Mouse (Mus musculus) cerebral cortex, adult 2 months (tissue): ENCODE data around the gene Chmp4b.

Experiments used
- WGBS: fragments of 180-500 bp; shearing (Covaris S2); methylation state at CpG from one replicate; pipeline ENCODE4 v1.1.7; 2018; 5-methylcytosine and 5-hydroxymethylcytosine counted together

Chmp4b gene

DNA sequence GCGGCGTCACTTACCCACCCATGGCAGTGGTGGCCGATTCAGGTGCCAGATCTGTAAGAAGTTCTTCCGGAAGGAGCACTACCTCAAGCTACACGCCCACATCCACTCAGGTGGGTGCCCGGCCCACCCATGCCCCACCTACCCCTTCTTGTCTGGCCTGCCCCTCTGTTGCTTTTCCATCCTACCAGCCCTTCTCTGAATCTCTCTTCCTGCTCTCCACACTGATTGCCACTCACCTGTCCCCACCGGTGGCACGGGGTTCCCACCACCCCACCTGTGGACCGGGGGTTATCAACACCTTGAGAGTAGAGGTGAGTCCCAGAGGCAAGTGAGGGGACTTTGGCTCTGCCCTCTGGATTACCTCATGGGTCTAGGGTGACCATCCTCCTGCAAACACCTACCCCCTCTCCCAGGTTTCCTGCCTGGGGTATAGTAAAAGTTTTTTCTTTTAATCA lies 9.5 kb upstream of the Chmp4b start:
- 95% methylated on average over 9 of the region's 9 CpGs for WGBS

- WGBS, result 94% methylated on average over 6 of the region's 6 CpGs
Measured at GRCm38 (mm10) chr2:154642712-154643385, 8.7 kb upstream of the Chmp4b start.

- WGBS, result 77% methylated on average over 5 of the region's 5 CpGs
Measured at GRCm38 (mm10) chr2:154646634-154647033, 4.9 kb upstream of the Chmp4b start.

- 28% methylated on average over 3 of the region's 3 CpGs for WGBS
Measured at GRCm38 (mm10) chr2:154648086-154648485, 3.4 kb upstream of the Chmp4b start.

GRCm38 (mm10) chr2:154650404-154650803 lies 1.1 kb upstream of the Chmp4b start:
- 68% methylated on average over 3 of the region's 3 CpGs for WGBS

- 95% methylated on average over 12 of the region's 12 CpGs for WGBS
Measured at GRCm38 (mm10) chr2:154654976-154655375, 3.5 kb downstream of the Chmp4b start.

- 58% methylated on average over 2 of the region's 2 CpGs for WGBS
Measured at GRCm38 (mm10) chr2:154655878-154656414, 4.4 kb downstream of the Chmp4b start.

- under 1% methylated on average over 65 of the region's 67 CpGs for WGBS
Measured at GRCm38 (mm10) chr2:154656710-154657485, 5.4 kb downstream of the Chmp4b start.

- WGBS, result 2% methylated on average over 12 of the region's 12 CpGs
Measured at GRCm38 (mm10) chr2:154657486-154658237, 6.2 kb downstream of the Chmp4b start.

- WGBS, result 48% methylated on average over 4 of the region's 4 CpGs
Measured at GRCm38 (mm10) chr2:154659070-154659469, 7.6 kb downstream of the Chmp4b start.

GRCm38 (mm10) chr2:154659531-154660074 lies 8.1 kb downstream of the Chmp4b start:
- WGBS, result 51% methylated on average over 5 of the region's 5 CpGs

GRCm38 (mm10) chr2:154668680-154669079 lies 17.2 kb downstream of the Chmp4b start:
- WGBS, result 92% methylated on average over 7 of the region's 7 CpGs

DNA sequence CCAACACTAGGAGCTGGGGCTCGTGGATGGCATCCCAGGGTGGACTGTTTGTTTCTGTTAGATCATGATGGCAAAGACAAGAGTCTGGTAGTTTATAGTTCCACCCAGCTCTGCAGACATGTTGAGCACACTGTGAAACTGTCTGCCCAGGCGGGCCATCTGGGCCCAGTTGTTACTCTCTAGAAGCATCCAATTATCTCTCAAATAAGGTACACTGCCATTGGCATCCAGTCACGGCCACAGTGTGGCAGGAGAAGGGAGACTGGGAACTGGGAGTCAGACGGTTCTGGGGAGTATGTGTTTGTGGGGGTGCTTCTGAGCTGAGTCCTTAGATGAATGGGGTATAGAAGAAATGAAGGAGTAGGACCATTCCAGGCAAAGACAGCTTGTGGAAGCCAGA lies 18.6 kb downstream of the Chmp4b start:
- WGBS, result 32% methylated on average over 4 of the region's 4 CpGs

DNA sequence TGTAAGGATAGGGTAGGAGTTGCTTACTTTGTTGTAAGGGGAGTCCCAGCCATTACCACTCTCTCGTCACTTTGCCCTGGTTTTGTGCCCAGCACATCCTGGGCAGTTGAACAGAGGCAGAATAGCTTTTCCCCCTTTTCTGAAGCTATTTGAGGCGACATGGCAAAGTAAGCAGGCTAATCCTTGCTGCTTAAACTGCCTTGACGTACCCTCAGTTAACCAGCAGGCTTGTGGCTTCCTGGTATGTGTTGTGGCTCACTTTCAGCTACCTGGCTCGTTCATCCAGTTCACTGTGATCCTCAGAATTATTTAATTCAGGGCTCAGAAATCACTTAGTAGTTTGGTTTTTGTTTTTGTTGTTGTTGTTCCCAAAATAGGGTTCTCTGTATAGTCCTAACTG lies 19.2 kb downstream of the Chmp4b start:
- WGBS, result 69% methylated on average over 4 of the region's 4 CpGs

GRCm38 (mm10) chr2:154674008-154674407 lies 22.5 kb downstream of the Chmp4b start:
- 43% methylated on average over 4 of the region's 4 CpGs for WGBS

- WGBS, result 48% methylated on average over 19 of the region's 19 CpGs
Measured at GRCm38 (mm10) chr2:154676653-154677609, 25.4 kb downstream of the Chmp4b start.

GRCm38 (mm10) chr2:154677651-154678139 lies 26.2 kb downstream of the Chmp4b start:
- WGBS, result 13% methylated on average over 10 of the region's 10 CpGs

DNA sequence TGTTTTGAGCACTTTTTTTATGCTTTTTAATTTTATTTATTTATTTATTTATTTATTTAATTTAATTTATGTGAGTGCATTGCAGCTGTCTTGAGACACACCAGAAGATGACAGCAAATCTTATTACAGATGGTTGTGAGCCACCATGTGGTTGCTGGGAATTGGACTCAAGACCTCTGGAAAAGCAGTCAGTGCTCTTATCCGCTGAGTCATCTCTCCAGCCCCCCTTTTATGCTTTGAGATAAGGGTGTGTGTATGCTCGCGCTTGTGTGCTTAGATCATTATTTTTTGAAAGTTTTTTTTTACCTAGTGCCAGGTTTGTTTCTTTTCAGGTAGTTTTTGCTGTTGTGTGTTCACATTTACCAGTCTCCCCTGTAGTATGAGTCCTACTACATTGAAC lies 27.5 kb downstream of the Chmp4b start:
- 76% methylated on average over 3 of the region's 3 CpGs for WGBS

- 86% methylated on average over 2 of the region's 2 CpGs for WGBS
Measured at GRCm38 (mm10) chr2:154680337-154680736, 28.8 kb downstream of the Chmp4b start.

DNA sequence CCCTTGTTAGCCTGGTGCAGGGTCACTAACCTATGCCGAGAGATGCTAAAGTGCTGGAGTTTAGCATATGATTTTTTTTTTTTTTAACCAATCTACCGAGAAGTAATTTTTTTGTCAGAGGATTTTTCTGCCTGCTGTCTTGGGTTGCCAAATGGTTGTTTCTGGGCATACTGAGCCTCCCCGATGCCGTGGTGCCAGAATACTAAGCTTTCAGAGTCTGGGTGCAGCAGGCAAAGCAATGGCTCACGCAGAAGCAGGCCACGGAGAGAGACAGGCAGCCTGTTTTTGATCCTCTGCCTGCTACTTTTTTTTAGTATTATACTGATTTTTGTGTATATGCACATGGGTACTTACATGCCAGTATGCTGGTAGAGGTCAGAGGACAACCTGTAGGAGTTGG lies 29.4 kb downstream of the Chmp4b start:
- WGBS, result 54% methylated on average over 6 of the region's 6 CpGs
